Mouse (Mus musculus) midbrain, embryonic 14.5 days (tissue): ENCODE data around the gene Lnx2. TPM values are rescaled to one million over a fixed set of nuclear protein-coding genes. Genes with fewer than 3 reads are reported as not detected.

Source experiments
- ATAC-seq: fragments of 200-750 bp; cut with Nextera tagmentation; 2 replicates; pipeline ENCODE4 v1.8.0; 2017; ENCODE audit warnings: moderate number of reproducible peaks, moderate library complexity; ENCODE audit not compliant: low FRiP score, low TSS enrichment
- DNase-seq: peaks from one replicate; pipeline ENCODE4 v3.0.0-alpha.2; 2015
- H3K27ac ChIP-seq: fragments of 300-500 bp; sonication (generic); replicated peaks from 2 replicates; pipeline ENCODE4 v1.5.1; 2014; ENCODE audit warnings: mild to moderate bottlenecking, low read depth, low read length, moderate library complexity
- H3K27me3 ChIP-seq: fragments of 300-500 bp; sonication (generic); 2 replicates; pipeline ENCODE4 v1.6.1; 2014; ENCODE audit warnings: low read length, control low read depth, mixed read lengths; ENCODE audit not compliant: control insufficient read depth, insufficient read depth
- H3K36me3 ChIP-seq: fragments of 300-500 bp; sonication (generic); 2 replicates; pipeline ENCODE4 v1.6.1; 2014; ENCODE audit warnings: low read length, control low read depth; ENCODE audit not compliant: control insufficient read depth, insufficient read depth
- H3K4me1 ChIP-seq: fragments of 300-500 bp; sonication (generic); 2 replicates; pipeline ENCODE4 v1.6.1; 2014; ENCODE audit warnings: mild to moderate bottlenecking, antibody characterized with exemption, low read length, control low read depth; ENCODE audit not compliant: control insufficient read depth, insufficient read depth
- H3K4me2 ChIP-seq: fragments of 300-500 bp; sonication (generic); 2 replicates; pipeline ENCODE4 v1.6.1; 2014; ENCODE audit warnings: mild to moderate bottlenecking, low read length, moderate library complexity
- H3K4me3 ChIP-seq: fragments of 300-500 bp; sonication (generic); replicated peaks from 2 replicates; pipeline ENCODE4 v1.5.1; 2014; ENCODE audit warnings: low read depth, low read length
- H3K9ac ChIP-seq: fragments of 300-500 bp; sonication (generic); replicated peaks from 2 replicates; pipeline ENCODE4 v1.6.1; 2014; ENCODE audit warnings: mild to moderate bottlenecking, low read length, moderate library complexity
- H3K9me3 ChIP-seq: fragments of 300-500 bp; sonication (generic); 2 replicates; pipeline ENCODE4 v1.6.1; 2016; ENCODE audit warnings: low read length, control low read depth, mixed read lengths; ENCODE audit not compliant: control insufficient read depth
- WGBS: fragments of 180-500 bp; shearing (Covaris S2); extraction: QIAGEN DNeasy Blood & Tissue Kit; methylation state at CpG from one replicate; pipeline ENCODE4 v1.1.7; 2014; 5-methylcytosine and 5-hydroxymethylcytosine counted together
- polyA plus RNA-seq: library from polyadenylated mRNA; unstranded; fragments of >200 nt; fragmentation: Nextera tagmentation; extraction: Ambion mirVana; gene quantifications from 2 replicates; pipeline ENCODE4 v1.2.1, GENCODE M21; 2014

The Lnx2 gene
- polyA plus RNA-seq, 1 experiment from 2014 or later = 5.2 TPM

DNA sequence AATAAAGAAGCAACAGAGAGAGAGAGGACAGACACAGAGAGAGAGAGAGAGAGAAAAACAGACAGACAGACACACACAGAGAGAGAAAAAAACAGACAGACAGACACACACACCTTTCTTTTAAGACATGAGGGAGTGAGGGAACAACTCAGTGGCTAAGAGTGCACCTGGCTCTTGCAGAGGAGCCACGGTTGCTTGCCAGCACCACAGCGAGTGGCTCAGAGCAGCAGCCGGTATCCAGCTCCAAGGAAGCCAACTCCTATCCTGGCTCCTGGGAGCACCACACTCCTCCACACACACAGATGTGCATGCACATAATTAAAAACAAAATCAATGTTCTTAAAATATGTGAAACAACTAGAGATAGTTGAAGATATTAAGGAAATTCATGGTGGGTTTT is 30.9 kb upstream of the Lnx2 start:
- WGBS = 92% methylated on average over 3 of the region's 3 CpGs
- Histone ChIP-seq H3K9ac (no peak overlapping the region), H3K36me3 (peaks cover 21% of the 10 kb centered on the region), H3K4me3 (no peak overlapping the region), H3K27me3 (no peaks in the 10 kb centered on the region), H3K9me3 (no peaks in the 10 kb centered on the region), H3K27ac (no peak overlapping the region), H3K4me1 (no peaks in the 10 kb centered on the region), H3K4me2 (no peak overlapping the region)
- ATAC-seq (no peak), DNase-seq (no peak)

DNA sequence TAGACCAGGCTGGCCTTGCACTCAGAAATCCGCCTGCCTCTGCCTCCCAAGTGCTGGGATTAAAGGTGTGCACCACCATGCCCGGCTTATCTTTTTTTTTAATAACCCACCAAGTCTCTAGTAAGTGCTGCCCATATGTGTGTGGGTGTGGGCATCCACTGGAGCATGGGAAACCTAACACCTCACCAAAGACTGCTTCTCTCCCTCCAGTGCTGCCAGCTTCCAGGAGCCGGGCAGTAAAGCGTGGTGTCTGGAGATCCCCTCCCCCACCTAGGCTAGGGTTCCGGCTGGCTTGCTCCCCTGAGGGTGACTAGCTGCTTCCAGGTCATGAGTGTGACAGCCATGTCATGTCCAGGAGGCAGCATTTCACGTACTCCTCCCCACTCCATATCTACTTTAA is 25.9 kb upstream of the Lnx2 start:
- Histone ChIP-seq H3K4me2 (no peak overlapping the region), H3K4me3 (no peak overlapping the region), H3K27ac (no peak overlapping the region), H3K9ac (no peak overlapping the region), H3K36me3 (peaks cover 21% of the 10 kb centered on the region; the same call in 1 of the 2 replicates), H3K27me3 (no peaks in the 10 kb centered on the region), H3K9me3 (no peaks in the 10 kb centered on the region), H3K4me1 (no peaks in the 10 kb centered on the region)
- ATAC-seq (no peak), DNase-seq (no peak)
- 82% methylated on average over 6 of the region's 6 CpGs for WGBS

DNA sequence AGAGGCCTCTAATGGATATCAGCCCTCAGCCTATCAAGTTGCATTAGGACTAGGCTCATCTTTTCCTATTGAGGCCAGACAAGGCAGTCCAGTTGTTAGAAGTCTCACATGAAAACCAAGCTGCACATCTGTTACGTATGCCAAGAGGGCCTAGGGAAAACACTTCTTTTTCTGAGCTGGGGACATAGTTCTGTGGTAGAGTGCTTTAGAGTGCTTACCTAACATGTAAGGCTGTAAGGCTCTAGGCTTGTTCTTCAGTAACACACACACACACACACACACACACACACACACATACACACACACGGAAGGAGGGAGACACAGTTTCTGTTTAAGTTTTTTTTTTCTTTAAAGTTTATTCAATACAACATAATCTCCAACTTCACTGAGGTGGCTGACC is 23.8 kb upstream of the Lnx2 start:
- 0 out of 2 replicates have a peak, but pooled peaks cover 9% of the 10 kb centered on the region for H3K36me3 ChIP-seq
- ATAC-seq (no peak), DNase-seq (no peak)
- H3K4me2 ChIP-seq = no peak overlapping the region
- no peak overlapping the region for H3K4me3 ChIP-seq
- H3K9me3 ChIP-seq = no peaks in the 10 kb centered on the region
- no peak overlapping the region for H3K27ac ChIP-seq
- H3K9ac ChIP-seq = no peak overlapping the region
- no peaks in the 10 kb centered on the region for H3K4me1 ChIP-seq
- no peaks in the 10 kb centered on the region for H3K27me3 ChIP-seq
- WGBS = 93% methylated on average over 2 of the region's 2 CpGs

DNA sequence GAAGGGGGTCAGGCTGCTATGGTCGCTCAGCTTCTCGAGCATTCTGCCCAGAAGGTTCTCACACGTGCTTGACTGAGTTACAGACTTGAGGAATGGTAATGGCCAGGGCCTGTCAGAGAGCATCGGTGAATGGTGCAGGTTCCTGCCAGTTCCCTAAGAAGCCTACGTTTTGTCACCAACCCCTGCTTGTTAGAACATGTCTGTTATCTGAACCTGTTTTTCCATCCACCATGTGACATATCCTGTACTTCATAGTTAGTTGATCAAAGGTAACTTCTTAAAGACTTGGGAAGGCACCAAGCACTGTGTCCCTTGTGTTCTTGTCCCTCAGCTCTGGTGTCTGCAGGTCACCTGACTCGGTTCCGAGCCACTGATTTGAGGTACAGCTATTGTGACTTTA is 22.3 kb upstream of the Lnx2 start:
- Histone ChIP-seq H3K4me2 (no peak overlapping the region), H3K36me3 (peaks cover 14% of the 10 kb centered on the region; the same call in 1 of the 2 replicates), H3K9me3 (no peaks in the 10 kb centered on the region), H3K4me1 (no peaks in the 10 kb centered on the region), H3K9ac (no peak overlapping the region), H3K27me3 (no peaks in the 10 kb centered on the region), H3K27ac (no peak overlapping the region), H3K4me3 (no peak overlapping the region)
- ATAC-seq (no peak), DNase-seq (no peak)
- 87% methylated on average over 7 of the region's 7 CpGs for WGBS

- Histone ChIP-seq H3K4me1 (no peaks in the 10 kb centered on the region), H3K36me3 (peaks cover 12% of the 10 kb centered on the region; the same call in 1 of the 2 replicates), H3K4me2 (no peak overlapping the region), H3K9me3 (no peaks in the 10 kb centered on the region), H3K27ac (no peak overlapping the region), H3K9ac (no peak overlapping the region), H3K4me3 (no peak overlapping the region), H3K27me3 (no peaks in the 10 kb centered on the region)
- WGBS = 98% methylated on average over 4 of the region's 4 CpGs
- DNase-seq (no peak), ATAC-seq (no peak)
Observed at GRCm38 (mm10) chr5:147096586-147096985, 20.2 kb upstream of the Lnx2 start.

- 95% methylated on average over 6 of the region's 6 CpGs for WGBS
- H3K9ac ChIP-seq = no peak overlapping the region
- no peaks in the 10 kb centered on the region for H3K4me1 ChIP-seq
- peaks cover 7% of the 10 kb centered on the region for H3K36me3 ChIP-seq
- H3K9me3 ChIP-seq = no peaks in the 10 kb centered on the region
- ATAC-seq (no peak), DNase-seq (no peak)
- H3K27ac ChIP-seq = no peak overlapping the region
- no peak overlapping the region for H3K4me3 ChIP-seq
- no peaks in the 10 kb centered on the region for H3K27me3 ChIP-seq
- H3K4me2 ChIP-seq = no peak overlapping the region
Observed at GRCm38 (mm10) chr5:147094296-147094695, 17.9 kb upstream of the Lnx2 start.

DNA sequence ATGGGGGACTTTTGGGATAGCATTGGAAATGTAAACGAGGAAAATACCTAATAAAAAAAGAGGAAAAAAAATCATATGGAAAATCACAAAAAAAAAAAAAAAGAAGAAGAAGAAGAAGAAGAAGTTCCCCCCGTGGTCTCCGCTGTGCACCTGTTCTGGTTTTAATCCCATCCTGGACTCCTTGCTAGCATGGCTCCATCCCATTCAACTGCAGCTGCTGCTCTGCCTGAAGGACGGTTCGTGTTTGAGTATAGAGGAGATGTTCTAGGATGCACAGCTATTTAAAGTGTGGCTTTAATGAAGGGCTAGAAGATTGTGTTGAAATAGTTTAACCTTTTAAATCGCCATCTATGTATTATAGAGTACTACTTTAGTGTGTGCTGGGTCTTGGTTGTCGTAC is 16.1 kb upstream of the Lnx2 start:
- WGBS = 95% methylated on average over 7 of the region's 7 CpGs
- Histone ChIP-seq H3K4me1 (no peaks in the 10 kb centered on the region), H3K9ac (no peak overlapping the region), H3K4me2 (no peak overlapping the region), H3K27ac (no peak overlapping the region), H3K36me3 (peaks cover 8% of the 10 kb centered on the region), H3K4me3 (no peak overlapping the region), H3K9me3 (no peaks in the 10 kb centered on the region), H3K27me3 (no peaks in the 10 kb centered on the region)
- DNase-seq (no peak), ATAC-seq (no peak)

DNA sequence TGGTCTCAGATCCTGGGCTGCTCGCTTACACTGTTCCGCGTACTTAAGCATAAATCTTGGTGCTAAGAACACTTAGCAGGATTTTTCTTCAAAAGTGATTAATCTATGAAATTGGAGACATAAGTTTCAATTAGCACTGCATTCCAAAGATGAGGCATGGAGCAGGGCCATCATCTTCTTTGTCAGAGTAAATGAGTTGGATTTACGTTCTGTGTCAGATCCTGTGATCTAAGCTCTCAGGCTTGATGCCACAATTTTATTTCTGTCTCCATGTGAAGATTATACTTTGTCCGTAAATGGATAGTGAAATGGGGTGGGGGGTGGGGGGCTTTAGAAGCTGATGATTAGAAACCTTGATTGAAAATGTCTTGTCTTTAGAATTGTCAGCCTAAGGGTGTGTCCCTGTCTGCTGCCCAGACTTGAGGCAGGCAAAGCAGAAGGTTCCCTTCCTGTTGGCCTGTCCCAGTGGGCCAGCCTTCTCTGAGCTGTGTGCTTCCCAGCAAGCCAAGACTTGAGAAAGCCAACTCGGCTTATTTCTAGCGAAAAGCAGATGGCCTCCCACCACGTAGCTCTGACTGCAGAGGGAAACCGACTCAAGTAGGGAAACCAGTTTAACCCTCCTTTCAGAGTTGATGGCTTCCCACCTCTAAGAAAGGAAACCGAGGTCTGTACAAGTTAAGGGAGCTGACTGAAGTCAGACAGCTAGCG is 14.0 kb upstream of the Lnx2 start:
- no peaks in the 10 kb centered on the region for H3K27me3 ChIP-seq
- no peak overlapping the region for H3K4me2 ChIP-seq
- no peak for ATAC-seq
- no peak overlapping the region for H3K27ac ChIP-seq
- peaks cover 11% of the 10 kb centered on the region for H3K36me3 ChIP-seq
- 88% methylated on average over 11 of the region's 11 CpGs for WGBS
- no peak overlapping the region for H3K4me3 ChIP-seq
- no peak overlapping the region for H3K9ac ChIP-seq
- H3K9me3 ChIP-seq = no peaks in the 10 kb centered on the region
- H3K4me1 ChIP-seq = no peaks in the 10 kb centered on the region
- DNase-seq = no peak

DNA sequence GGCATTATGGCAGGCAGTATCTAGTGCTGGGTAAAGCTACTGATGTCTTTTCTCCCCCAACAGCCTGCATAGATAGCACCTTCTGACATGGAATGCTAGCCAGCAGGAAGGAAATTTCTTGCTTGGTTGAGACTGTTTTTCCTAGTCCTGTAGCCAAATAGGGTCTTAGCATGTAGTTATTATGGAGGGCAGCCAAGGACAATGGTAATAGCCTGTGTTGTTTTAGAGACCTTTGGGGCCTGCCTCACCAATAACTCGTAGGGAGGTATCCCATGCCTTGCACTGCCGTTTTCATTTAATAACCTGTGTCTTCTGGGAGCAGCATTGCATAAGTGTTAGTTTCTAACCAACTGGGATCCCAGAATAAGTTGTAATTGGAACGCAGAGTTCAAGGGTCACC is 13.4 kb upstream of the Lnx2 start:
- WGBS = 83% methylated on average over 3 of the region's 3 CpGs
- H3K9me3 ChIP-seq = no peaks in the 10 kb centered on the region
- H3K27ac ChIP-seq = no peak overlapping the region
- H3K4me1 ChIP-seq = no peaks in the 10 kb centered on the region
- H3K36me3 ChIP-seq = peaks cover 11% of the 10 kb centered on the region
- no peak for ATAC-seq
- no peak overlapping the region for H3K4me2 ChIP-seq
- DNase-seq = no peak
- no peak overlapping the region for H3K4me3 ChIP-seq
- H3K27me3 ChIP-seq = no peaks in the 10 kb centered on the region
- no peak overlapping the region for H3K9ac ChIP-seq
